Mouse (Mus musculus): ENCODE results near the gene Arhgap35.

Gene Arhgap35

GRCm38 (mm10) chr7:16471549-16471948 is 143.2 kb downstream of the Arhgap35 start:
- in situ Hi-C loops (cut with MboI; ENCODE audit: low sequenced_read_pairs), result no loop called here

GRCm38 (mm10) chr7:16468115-16468514 is 146.7 kb downstream of the Arhgap35 start:
- in situ Hi-C loops (cut with MboI; ENCODE audit: low sequenced_read_pairs), result no loop called here

- in situ Hi-C loops (cut with MboI; ENCODE audit: low sequenced_read_pairs), result no loop called here
Observed at GRCm38 (mm10) chr7:16466565-16466964, 148.2 kb downstream of the Arhgap35 start.

- in situ Hi-C loops (cut with MboI; ENCODE audit: low sequenced_read_pairs), result no loop called here
Observed at GRCm38 (mm10) chr7:16465568-16465967, 149.2 kb downstream of the Arhgap35 start.

- in situ Hi-C loops (cut with MboI; ENCODE audit: low sequenced_read_pairs), result no loop called here
Observed at GRCm38 (mm10) chr7:16465160-16465559, 149.6 kb downstream of the Arhgap35 start.

- in situ Hi-C loops (cut with MboI; ENCODE audit: low sequenced_read_pairs), result no loop called here
Observed at GRCm38 (mm10) chr7:16463214-16463613, 151.6 kb downstream of the Arhgap35 start.

- in situ Hi-C loops (cut with MboI; ENCODE audit: low sequenced_read_pairs), result no loop called here
Observed at GRCm38 (mm10) chr7:16461705-16462104, 153.1 kb downstream of the Arhgap35 start.

GRCm38 (mm10) chr7:16461151-16461550 is 153.6 kb downstream of the Arhgap35 start:
- in situ Hi-C loops (cut with MboI; ENCODE audit: low sequenced_read_pairs), result no loop called here

GRCm38 (mm10) chr7:16460566-16460965 is 154.2 kb downstream of the Arhgap35 start:
- in situ Hi-C loops (cut with MboI; ENCODE audit: low sequenced_read_pairs), result no loop called here

GRCm38 (mm10) chr7:16456289-16456688 is 158.5 kb downstream of the Arhgap35 start:
- in situ Hi-C loops (cut with MboI; ENCODE audit: low sequenced_read_pairs), result no loop called here

- in situ Hi-C loops (cut with MboI; ENCODE audit: low sequenced_read_pairs), result no loop called here
Observed at GRCm38 (mm10) chr7:16455016-16455415, 159.8 kb downstream of the Arhgap35 start.

GRCm38 (mm10) chr7:16453118-16453711 is 161.6 kb downstream of the Arhgap35 start:
- in situ Hi-C loops (cut with MboI; ENCODE audit: low sequenced_read_pairs), result no loop called here

- in situ Hi-C loops (cut with MboI; ENCODE audit: low sequenced_read_pairs), result no loop called here
Observed at GRCm38 (mm10) chr7:16452587-16453073, 162.2 kb downstream of the Arhgap35 start, which contains the start of gene Tmem160. Gene Tmem160 (plus strand): TSS chr7:16452779.

- in situ Hi-C loops (cut with MboI; ENCODE audit: low sequenced_read_pairs), result no loop called here
Observed at GRCm38 (mm10) chr7:16451656-16452055, 163.1 kb downstream of the Arhgap35 start.
